Mouse (Mus musculus): ENCODE measurements around the gene Xpo5.
A peak's percentile ranks its signal among the peaks of the same experiment; 100 is the strongest.

Xpo5 gene

DNA sequence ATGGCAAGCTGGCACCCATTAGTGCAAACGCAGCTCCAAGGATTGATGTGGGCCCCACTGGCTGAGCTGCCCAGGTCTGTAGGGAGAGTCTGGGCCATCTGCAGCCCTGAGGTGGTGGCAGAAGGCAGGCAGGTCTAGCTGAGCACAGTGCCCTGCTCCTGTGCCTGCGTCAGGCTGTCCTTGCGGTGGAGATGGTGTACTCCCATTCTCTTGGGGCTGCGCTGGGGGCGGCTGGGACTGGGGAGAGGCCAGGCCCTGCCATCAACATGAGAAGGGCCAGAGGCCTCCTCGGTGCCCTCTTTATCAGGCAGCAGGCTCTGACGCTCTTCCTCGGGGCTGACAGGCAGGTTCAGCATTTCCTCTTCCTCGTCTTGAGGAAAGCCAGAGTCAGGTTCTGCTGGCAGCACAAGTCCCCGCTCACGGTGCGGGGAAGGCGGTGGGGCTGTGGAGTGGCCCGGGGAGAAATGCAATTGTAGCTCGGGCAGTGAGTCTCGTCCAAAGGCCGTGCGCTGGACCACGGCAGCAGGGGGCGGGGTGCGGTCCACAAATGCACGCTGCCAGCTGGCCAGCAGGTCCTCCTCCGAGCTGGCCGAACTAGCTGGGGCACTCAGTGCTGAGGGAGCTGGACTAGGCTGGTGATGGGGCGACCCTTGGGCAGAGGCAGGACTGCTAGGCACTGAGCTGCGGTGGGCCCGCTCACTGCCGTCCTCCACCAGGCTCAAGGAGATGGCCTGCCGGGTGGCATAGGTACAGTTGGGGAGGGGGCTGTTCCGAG, 55.9 kb downstream of the Xpo5 start:
- no peak for DNase-seq (ENCODE audit: low spot score in 2 of 2)

DNA sequence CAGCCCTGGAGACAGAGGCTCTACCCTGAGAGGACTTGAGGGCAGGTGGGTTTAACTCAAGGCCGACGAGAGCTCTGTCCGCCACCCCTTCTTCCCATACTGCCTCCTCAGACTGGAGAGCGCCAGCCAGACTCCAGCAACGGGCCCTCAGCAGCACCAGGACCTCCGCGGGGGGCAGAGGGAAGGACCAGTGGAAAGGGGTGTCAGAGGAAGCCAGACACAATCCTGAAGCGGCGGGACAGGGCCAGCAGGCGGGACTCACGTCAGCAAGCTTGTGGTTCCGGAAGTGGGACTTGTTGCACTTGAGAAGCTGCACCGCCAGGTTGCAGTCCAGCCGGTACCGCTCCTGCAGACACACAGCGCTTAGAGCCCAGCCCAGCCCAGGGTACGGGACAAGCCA, 57.1 kb downstream of the Xpo5 start:
- no peak for DNase-seq (ENCODE audit: low spot score in 2 of 2)

DNA sequence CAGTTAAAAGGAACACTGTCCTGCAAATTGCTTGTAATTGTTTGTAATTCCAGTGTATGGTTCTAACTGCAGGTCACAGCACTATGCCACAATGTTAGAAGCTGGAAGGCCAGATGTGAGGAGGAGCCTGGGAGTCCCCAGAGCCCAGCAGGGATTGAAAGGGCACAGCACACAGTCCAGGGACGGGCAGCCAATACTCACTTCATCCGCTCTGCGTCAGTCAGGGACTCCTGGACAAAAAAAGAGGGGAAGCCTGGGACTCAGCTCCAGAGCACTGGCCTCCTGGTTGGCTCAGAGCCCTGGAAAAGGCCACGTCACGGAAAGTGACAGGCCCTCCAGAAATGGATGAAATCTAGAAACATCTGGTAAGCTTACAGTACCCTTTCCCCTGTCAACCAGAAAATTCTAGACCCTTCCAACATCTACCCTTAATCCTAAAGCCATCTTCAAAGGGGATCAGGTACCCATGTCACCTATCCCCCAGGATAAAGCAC, 59.7 kb downstream of the Xpo5 start:
- no peak for DNase-seq (ENCODE audit: low spot score in 2 of 2)

DNA sequence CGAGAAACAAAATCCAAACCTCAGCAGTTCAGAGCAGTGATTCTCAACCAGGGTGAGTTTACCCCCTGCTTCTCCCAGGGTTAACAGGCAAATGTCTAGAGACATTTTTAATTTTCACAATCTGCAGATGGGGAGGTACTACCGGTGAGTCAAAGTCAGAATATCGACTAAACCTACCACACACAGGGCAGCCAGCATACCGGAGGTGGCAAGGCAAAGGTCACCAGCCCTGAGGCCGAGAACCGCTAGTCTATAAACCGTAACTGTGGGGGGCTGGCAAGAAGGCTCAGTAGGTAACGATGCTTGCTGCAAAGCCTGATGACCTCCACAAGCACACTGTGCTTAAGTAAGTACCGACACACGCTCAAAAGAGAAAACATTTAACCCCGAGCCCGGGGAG, 62.9 kb downstream of the Xpo5 start:
- DNase-seq (ENCODE audit: low spot score in 2 of 2), result no peak

DNA sequence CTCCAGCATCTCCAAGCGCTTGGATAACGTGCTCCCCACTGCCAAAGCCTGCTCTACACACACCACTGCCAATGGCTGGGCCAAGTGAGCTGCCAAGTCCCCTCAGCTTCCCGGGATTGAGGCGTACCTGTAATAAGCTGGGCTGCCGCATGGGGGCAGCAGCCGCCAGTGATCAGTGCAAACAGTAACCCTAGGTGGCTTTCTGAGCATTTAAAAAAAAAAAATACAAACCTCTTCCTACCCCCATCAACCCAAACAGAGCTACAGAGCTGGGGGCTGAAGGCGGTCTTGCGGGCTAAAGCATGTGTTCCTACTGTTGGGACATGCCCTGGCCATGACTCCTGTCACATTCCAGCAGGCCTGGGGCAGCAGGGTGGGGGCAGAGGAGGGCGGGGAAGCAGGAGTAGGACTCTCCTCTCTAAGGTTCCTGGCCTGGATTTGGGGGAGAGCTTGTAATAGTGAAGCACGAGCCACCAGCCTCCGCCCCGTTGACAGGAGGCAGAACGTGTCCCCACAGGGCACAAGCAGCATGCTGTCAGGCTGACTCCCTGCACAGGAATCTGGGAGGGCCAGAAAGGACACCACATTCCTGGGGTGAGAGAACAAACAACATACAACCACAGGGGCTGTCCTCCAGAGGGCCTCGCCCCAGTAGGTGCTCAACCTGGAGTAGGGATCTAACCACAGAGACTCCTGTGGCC, 63.5 kb downstream of the Xpo5 start:
- DNase-seq (ENCODE audit: low spot score in 2 of 2), result peak; percentile 32 to 59

DNA sequence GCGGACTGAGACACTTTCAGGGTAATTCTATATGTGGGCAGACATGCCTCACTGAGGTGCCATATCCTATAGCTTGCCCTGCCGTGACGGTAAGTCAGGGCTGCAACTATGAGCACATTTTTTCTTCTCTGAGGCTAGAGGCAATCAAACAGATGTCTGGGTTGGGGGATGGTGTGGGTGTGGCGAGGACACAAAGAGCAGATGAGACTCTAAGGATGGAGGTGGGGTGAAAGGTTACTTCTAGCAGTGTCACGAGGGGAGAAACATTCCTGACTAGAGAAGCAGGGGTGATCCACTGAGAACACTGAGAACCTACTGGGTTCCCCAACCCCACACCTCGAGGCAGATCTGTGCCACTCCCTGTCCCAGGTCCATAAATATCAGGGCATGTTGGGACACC, 64.4 kb downstream of the Xpo5 start:
- DNase-seq (ENCODE audit: low spot score in 2 of 2), result no peak

DNA sequence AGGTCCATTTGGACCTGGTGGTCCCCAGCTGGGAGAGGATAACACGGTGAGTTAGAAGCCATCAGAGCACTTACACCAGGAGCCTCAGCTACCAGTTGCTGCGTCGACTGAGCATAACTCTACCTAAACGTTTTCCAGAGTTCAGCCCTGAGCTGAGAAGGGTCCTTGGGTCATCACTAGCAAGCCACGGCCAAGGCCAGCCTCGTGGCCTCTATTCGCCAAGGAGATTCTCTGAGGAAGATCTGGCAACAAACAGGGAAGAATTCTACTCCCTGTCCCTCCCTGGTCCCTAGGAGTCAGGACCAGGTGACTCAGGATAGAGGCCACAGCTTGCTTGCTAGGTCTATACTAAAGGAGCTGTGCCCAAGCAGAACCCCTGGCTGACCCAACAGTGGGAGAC, 64.9 kb downstream of the Xpo5 start:
- no peak for DNase-seq (ENCODE audit: low spot score in 2 of 2)

DNA sequence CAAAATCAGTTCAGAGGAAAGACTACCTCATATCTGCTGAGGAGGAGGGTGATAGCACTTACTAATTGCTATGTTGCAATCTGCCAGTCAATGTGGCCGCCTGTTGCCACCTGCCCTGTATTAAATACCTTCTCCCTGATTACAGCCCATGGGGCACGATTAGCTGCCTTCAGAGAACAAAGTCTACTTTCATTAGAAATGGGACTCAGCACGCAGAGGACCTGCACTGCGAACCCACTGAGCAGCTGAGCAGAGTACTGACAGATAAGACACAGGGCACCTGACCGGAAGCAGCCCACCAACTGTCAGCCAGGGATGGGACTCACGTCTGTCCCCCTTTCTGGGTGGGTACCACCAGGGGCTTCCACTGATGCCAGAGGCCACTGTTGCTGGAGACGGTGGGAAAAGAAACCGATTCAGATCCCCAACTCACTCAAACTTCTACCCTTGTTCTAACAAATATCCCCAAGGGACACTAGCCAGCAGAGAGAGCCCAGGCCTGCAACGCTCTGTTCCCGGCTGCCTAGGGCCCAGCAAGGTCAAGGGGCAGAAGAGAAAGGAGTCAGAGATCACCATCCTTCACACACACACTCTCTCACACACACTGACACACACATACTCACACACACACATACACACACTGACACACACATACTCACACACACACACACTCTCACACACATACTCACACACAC, 65.6 kb downstream of the Xpo5 start:
- DNase-seq (ENCODE audit: low spot score in 2 of 2), result no peak

DNA sequence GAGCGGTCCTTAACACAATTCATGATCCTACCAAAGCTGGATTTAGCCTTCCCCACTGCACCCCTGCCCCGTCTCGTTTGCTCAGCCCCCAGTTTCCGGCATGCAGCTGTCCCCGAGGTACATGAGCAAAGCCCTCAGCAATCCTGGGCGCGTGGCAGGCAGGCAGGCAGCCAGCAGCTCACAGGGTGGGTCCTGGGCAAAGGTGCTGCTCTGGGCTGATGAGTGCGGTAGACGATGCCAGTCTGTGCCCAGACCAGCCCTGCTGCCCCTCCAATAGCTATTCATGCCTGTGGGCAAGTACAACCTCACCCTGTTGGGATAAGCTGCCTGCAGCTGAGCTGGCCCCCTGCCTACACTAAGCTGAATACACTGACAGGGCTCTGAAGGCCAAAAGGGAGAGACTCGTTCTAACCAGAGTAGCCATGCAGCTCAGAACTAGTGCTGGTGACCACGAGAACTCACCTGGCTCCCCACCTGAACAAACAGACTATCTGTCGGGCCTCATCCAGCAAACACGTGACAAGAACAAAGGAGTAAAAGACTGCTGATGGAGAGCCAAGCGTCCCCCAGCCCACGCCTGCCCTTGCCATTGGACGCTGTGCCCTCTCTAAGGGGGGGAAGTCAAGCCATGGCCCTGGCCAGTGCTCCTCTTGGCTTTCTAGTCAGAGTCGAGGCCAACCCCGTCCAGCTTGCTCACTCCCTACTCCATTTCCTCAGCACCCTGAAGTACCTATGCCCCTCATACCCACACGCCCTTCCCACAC, 67.4 kb downstream of the Xpo5 start:
- DNase-seq (ENCODE audit: low spot score in 2 of 2), result no peak

DNA sequence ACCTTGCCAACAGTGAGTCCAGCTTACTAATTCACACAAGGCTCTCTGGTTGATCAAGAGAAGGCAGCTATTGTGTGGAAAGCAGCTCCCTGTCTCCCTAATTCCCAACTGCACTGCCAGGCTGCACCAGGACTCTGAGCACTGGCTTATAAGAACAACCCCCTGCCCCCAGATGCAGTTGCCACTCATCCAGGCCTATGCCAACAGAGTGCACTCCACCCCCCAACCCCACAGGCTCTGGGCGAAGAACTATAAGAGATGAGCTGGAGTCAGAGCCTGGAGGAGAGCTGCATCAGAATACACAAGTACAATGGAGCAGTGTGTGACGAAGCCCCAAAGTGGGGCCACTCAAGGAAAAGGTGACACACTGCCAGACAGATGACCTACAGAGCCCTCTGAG, 69.5 kb downstream of the Xpo5 start:
- no peak for DNase-seq (ENCODE audit: low spot score in 2 of 2)

DNA sequence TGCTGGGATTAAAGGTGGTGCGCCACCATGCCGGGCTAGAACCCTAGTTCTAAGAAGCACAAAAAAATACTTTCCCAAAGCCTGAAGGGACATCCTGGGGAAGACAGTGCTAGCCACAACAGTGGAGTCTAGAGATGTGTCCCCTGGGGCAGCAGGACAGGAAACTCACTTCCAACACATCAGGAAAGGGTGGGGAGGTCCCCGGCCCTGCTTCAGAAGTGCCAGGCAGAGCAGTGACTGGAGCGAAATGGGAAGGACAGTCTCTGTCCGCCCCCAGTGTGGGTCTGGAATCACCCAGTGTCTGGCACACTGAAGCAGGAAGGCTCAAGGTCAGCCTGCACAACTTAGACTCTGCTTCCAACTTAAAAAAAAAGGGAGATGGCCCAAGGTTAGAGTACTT, 70.1 kb downstream of the Xpo5 start:
- DNase-seq (ENCODE audit: low spot score in 2 of 2), result no peak

DNA sequence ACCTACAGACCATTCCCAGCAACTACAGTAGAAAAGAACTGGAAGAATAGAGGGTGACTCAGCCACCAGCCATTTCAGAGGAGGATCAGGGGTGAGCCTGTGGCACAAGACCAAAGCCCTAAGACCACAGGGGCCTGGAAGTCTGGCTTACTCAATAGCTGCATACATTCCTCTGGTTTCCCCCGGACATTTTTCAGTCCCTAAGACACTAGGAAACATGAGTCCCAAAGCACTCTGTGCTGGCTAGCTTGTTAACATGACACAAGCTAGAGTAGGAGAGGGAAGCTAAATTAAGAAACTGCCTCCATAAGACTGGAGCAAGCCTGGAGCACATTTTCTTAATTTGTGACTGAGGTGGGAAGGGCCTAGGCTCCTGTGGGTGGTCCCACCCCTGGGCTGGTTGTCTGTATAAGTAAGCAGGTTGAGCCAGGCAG, 71.2 kb downstream of the Xpo5 start:
- DNase-seq (ENCODE audit: low spot score in 2 of 2), result no peak

DNA sequence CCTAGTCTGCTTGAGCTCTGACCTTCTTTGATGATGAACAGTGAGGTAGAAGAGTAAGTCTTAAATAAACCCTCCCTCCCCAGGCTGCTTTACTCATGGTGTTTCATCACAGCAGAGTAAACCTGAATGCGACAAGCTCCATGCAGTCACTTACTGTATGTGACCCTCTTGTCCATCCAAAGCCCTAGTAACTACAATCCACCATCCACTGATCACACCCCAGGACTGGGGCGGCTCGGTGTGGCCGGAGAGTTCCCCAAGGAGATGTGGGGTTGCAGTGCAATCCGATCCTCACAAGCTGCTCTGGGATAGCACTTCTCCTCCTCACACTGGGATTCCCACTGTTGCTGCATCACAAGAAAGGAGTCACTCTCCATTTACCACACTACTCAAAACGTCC, 71.9 kb downstream of the Xpo5 start:
- DNase-seq (ENCODE audit: low spot score in 2 of 2), result no peak

DNA sequence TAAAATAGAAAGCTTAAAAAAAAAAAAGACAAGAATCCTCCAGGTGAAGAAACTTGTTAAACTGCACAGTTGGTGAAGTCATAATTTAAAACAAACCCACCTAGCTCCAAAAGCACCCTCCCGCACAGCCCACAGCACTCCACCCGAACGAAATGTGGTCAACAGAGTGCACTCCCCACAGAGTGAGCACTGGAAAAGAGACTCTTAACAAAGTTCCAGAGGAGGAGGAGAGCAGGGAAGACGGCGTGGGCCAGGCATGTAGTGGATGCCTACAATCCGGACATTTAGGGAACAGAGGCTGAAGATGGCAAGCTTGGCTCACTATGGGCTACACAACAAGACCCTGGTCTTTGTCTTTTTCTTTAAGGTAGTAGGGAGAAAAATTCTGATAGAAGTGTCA, 72.5 kb downstream of the Xpo5 start:
- no peak for DNase-seq (ENCODE audit: low spot score in 2 of 2)

DNA sequence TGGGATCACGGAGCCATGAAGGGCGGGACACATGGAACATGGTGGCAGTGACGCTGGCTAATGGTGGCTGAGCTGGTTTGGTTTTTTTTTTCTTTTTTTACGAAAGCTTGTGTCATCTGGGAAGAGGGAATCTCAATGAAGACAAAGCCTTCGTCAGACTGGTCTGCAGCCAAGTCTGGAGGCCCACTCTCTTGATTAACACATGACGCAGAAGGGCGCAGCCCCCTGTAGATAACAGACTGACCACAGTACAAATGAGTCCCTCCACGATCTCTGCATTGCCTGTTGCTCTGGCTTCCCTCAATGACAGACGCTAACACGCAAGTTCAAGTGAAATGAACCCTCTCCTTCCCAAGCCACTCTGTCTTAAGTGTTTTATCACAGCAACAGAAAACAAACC, 72.9 kb downstream of the Xpo5 start:
- DNase-seq (ENCODE audit: low spot score in 2 of 2), result no peak

DNA sequence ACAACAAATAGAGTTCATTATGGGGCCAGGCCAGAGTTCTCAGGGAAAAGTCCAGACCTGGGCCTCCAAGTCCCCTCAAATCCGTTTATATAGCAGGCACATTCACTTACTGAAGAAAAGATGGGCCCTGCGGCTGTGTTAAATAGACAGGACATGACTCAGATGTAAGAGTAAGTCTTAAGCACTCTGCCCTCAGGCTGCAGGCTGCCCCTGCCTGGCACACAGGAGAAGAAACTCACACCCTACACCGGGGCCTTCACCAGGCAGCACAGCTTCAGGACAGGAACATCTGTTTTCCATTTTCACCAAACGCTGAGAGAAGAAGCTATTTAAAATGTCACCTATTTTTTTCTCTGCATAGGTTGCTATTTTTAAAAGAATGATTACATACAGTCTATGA, 75.0 kb downstream of the Xpo5 start:
- DNase-seq (ENCODE audit: low spot score in 2 of 2), result no peak

DNA sequence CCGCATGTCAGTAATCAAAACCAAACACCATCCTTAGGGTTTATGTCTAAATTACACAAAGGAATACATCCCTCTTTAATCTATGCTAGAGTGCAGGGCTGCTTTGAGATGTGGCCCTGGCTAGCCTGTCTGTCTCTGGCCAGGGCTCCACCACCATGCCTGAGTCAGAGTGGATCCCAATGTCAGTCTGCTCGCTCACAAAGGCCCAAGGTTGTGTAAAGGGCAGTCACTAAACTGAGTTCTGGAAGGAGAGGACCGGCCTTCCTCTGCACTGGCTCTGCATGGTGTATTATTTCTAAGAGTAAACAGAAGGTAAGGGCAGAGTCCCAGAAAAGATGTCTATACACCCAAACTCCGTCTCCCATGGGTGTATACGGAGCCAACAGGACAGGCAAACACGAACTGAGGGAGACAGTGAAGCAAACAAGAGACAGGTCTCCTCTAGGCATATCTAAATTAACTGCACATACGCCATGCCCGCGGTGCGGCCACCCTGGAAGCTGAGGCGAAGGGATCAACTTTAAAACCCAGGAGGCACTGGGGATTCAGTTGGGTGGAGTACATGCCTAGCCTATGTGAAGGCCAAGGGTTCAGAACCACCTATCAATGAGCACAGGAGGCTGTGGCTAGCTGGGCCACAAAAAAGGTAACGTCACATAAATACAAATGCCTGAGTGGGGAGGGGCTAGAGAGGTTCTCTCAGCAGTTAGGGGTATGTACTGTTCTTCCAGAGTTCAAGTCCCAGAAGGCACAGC, 75.6 kb downstream of the Xpo5 start:
- DNase-seq (ENCODE audit: low spot score in 2 of 2), result no peak

DNA sequence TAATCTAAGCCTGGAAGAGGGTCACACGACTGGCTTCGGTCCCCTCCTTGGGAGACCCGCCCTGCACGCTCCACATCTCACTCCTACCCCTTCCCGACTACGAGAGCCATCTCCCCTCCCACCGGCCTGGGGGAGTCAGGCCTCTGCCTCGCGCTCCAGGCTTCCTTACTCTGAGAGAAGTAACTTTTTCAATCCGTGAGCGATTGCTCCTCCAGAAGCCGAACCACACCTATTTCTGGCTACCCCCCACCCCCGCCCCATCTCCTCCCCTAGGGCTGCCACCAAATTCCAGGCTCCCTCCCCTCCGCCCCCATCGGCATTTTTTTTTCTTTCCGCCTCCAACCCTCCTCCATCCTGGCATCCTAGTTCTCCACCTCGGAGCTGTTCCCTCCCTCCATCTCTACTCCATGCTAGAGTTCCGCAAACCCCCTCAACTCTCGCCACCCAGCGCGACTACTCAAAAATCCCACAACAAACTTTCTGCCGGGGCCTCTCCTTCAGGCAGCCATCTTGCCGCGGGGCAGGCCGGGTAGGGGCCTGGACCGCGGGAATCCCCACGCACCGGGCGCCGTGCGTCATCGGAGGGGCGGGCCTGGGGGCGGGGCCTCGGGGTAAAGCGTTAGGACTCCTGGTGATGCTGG, 80.0 kb downstream of the Xpo5 start, which contains the start of gene Tjap1:
Gene Tjap1 (minus strand): TSS at position 544 of the 641 bp plus-strand sequence.
- DNase-seq (ENCODE audit: low spot score in 2 of 2), result peak; percentile 62 to 74

DNA sequence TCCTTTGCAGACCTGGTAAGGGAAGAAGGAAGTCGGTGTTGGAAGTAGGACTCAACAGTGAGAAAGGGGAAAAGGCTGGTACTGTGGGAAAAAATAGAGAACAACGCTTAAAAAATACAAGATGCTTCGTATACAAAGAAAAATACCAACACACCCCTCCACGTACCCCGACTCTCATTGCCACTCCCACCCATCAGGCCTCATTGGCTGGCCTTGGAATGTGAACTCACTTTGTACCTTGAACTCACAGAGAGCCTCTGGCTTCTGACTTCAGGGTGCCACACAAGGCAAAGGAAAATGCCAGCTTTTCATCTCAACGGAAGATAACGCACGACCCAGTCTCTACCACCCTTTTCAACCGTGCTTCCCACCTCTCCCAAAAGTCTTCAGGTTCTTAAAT, 80.6 kb downstream of the Xpo5 start:
- DNase-seq (ENCODE audit: low spot score in 2 of 2), result no peak

DNA sequence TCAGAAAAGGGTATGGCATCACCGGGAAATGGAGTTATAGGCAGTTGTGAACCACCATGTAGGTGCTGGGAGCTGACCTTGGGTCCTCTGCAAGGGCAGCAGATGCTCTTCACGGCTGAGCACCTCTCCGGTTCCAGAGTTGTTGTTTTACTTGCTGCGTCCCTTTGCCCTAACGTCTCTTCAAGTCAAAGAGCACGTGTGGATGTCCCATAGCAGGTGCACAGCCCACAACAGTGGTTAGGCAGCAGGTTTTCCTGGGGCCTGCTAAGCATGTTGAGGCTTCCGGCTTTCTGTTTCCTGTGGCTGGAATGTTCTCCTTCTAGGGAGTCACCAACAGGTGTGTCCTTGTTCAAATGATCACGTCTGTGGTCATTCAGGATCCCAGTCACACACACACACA, 81.3 kb downstream of the Xpo5 start:
- no peak for DNase-seq (ENCODE audit: low spot score in 2 of 2)

DNA sequence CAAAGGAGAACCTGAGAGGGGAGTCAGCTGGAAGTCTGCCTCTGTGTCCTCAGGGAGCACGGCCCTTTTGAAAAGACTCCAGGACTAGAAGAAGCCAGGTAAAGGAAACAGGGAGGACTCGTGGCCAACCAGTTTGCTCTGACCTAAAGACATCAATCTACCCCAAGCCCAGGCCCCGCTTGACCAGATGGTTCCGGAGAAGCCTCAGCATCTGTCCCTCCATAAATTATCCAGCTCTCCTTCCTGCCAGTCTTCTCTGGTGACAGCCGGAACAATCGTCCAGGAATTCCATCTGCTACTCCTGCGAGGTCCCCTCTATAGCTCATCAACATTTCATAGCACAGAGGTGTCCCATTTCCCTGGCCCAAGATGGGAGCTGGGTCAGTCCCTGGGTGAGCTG, 82.1 kb downstream of the Xpo5 start:
- no peak for DNase-seq (ENCODE audit: low spot score in 2 of 2)
